Mouse (Mus musculus) spleen, postnatal 4 days (tissue): ENCODE measurements at regions not wholly inside any gene's neighbourhood (a gene's known extent, or its start where the extent isn't known, plus 50 kb on each side); places are given as distances from the start of the nearest gene placed in this dataset.

Experiments
- DNase-seq, 2 experiments: peaks; one replicate each; pipeline ENCODE4 v3.0.0; 2022; ENCODE audit warnings: low spot score in 2 of 2

GRCm38 (mm10) chr16:9339456-9339855 lies 509.6 kb downstream of the 1810013L24Rik start:
- no peak for DNase-seq

GRCm38 (mm10) chr16:9341245-9341644 lies 511.3 kb downstream of the 1810013L24Rik start:
- no peak for DNase-seq

GRCm38 (mm10) chr16:9353811-9354210 lies 523.9 kb downstream of the 1810013L24Rik start:
- no peak for DNase-seq

DNA sequence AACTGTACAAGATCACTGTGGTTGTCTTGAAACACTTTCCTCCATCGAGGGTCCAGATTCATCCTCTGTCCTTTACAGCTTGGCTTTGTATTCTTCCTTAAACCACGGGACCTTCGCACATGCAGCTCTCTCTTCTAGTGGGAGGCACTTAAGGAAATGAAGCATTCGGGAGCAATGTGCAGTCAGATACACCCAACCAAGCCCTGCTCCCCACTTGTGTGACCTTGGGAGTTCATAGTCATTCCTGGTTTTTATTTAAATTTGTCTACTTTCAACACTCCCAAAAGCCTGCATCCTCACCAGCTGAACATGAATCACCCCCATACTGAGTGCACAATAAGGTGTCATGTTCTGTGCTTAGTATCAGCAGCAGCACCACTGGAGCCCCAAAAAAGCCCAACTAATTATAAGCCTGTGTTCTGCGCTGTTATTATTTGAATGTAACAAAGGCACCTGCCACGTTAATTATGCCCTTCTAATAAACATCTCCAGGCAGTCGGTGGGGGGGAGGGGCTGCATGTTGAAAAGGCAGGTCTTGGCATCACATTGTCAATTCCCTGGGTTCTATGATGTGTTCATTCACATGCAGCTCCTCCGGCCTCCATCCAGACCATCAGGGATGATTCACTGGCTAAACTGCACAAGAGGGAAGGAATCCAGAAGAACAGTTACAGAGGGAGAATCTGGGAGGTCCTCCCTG lies 524.6 kb downstream of the 1810013L24Rik start:
- DNase-seq, result no peak

DNA sequence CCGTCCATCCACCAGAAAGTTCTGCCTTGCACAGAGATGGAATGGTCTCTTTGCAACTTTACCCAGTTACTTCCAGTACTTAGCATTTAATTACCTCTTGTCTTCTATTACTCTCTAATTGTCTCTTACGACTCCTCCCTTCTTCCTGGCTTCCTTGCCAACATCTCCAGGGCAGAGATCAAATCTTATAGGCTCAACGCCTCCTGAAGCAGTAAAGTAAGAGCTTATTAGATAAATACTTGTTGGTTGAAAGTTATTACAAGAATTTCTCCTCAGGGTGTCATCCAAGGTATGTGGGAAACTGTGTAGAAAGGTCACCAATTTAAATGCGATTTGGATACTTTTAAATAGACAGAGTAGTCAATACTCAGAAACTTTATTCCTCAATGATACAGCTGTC lies 528.8 kb downstream of the 1810013L24Rik start:
- DNase-seq, result no peak

- DNase-seq, result no peak
Observed at GRCm38 (mm10) chr16:9359399-9360135, 529.7 kb downstream of the 1810013L24Rik start.

- no peak for DNase-seq
Observed at GRCm38 (mm10) chr16:9360741-9361255, 530.9 kb downstream of the 1810013L24Rik start.

- no peak for DNase-seq
Observed at GRCm38 (mm10) chr16:9362116-9362515, 532.2 kb downstream of the 1810013L24Rik start.

- no peak for DNase-seq
Observed at GRCm38 (mm10) chr16:9364105-9364504, 534.2 kb downstream of the 1810013L24Rik start.

- no peak for DNase-seq
Observed at GRCm38 (mm10) chr16:9390986-9391385, 561.1 kb downstream of the 1810013L24Rik start.

DNA sequence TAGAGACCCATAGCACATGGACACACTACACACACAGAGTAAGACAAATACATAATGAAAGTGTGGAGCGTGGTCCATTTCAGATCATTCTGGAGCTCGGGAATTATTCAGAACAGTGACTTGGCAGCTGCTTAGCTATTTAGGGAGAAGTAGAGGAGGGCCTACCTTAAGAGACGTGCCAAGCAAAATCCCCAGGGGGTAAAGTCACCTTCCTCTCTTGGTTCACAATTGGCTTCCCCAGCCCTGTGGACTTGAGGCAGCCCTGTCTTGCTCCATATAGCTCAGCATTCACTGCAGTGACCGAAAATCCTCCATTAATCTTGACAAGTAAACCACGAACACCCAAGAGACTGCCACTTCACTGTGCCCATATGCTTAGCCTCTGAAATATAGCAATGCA lies 574.8 kb downstream of the 1810013L24Rik start:
- DNase-seq, result no peak

- no peak for DNase-seq
Observed at GRCm38 (mm10) chr16:9408196-9408595, 578.3 kb downstream of the 1810013L24Rik start.

DNA sequence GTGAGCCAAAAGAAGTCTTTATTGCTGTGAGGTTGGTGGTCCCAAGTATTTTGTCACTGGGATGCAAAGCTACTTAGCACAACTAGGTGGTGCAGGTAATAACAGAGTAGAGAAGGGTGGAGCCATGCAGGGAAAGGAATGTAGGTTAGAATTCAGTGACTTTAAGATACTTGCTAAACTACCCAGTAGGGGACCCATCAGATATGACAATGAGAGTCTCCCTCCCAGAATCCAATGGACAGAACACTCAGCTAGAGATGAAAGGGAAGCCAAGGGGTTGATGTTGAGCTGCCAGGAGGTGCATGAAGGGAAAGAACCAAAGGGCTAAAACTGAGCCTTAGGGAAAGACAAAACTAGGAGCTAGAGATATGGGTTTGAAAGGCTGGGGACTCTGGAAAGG lies 564.9 kb downstream of the Grin2a start:
- no peak for DNase-seq

GRCm38 (mm10) chr16:9439300-9439856 lies 556.0 kb downstream of the Grin2a start:
- DNase-seq, result no peak

GRCm38 (mm10) chr16:9439891-9440290 lies 555.5 kb downstream of the Grin2a start:
- no peak for DNase-seq

GRCm38 (mm10) chr16:9452058-9452457 lies 543.3 kb downstream of the Grin2a start:
- no peak for DNase-seq

DNA sequence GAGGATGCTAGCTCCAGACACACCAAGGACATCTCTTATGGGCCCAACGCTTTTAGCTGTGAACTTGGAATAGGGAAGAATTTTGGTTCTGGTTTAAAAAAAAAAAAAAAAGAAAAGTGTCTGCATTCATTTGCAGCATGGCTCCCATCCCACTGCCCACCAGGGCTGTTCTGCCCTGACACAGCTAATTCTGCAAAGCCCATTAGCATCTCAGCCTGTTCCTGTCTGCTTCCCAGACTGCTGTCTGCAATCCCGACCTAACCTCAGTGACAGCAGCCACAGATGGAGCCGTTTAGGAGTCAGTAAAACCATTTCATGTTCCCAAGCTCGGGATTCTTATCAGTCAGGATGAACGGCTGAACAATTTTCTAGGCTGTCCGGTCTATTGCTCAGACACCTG lies 537.8 kb downstream of the Grin2a start:
- no peak for DNase-seq

- no peak for DNase-seq
Observed at GRCm38 (mm10) chr16:9462497-9462896, 532.9 kb downstream of the Grin2a start.

GRCm38 (mm10) chr16:9469394-9469793 lies 526.0 kb downstream of the Grin2a start:
- DNase-seq, result no peak

- DNase-seq, result no peak
Observed at GRCm38 (mm10) chr16:9485291-9485690, 510.1 kb downstream of the Grin2a start.

- DNase-seq, result no peak
Observed at GRCm38 (mm10) chr16:9498301-9498700, 497.1 kb downstream of the Grin2a start.

DNA sequence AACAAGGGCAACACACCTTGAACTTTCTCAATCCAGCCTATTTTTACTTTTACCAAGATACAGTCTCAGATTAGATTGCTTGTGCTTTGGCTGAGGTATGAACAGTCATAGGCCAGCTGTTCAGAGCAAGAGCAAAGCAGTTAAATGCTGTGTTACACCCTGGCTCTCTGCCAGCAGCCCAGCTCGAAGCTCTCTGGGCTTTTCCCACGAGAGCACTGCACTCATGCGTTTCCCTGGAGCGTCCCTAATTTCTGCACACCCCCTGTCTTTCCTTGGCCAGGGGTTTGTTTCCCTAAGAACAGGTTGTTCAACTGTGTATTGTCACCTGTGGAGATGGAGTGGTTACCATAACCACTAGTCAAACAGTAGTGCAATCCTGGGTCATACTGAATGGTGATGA lies 493.6 kb downstream of the Grin2a start:
- no peak for DNase-seq

- DNase-seq, result no peak
Observed at GRCm38 (mm10) chr16:9509666-9510065, 485.7 kb downstream of the Grin2a start.
